Mouse (Mus musculus) embryo, embryonic 10.5 days (tissue): ENCODE data around the gene Blcap.
A peak's percentile ranks its signal among the peaks of the same experiment; 100 is the strongest.

Source experiments
- DNase-seq: peaks from one replicate; pipeline ENCODE4 v3.0.0-alpha.2; 2015; ENCODE audit warnings: low spot score

The Blcap gene

GRCm38 (mm10) chr2:157518451-157518850, 52.6 kb downstream of the Blcap start:
- DNase-seq, result no peak

- no peak for DNase-seq
These were observed 53.5 kb downstream of the Blcap start for GRCm38 (mm10) chr2:157517526-157517925.

DNA sequence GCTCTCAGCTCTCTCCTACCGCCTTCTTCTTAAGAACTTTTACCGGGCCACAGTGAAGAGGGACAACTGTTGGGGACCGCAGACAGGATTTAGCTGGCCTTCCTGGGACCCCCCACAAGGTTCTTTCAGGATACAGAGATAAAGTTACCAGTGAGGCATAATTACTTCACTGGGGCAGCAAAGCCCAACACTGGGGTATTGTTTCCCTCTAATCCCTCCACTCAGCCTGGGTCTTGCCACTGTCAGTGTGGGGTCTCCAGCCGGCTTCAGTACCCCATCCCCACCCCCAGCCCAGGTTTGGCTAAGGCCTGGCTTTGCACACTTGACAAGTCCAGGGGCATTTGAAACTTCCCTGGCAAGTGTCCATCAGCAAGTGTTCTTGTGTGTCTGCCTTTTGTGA, 56.7 kb downstream of the Blcap start:
- DNase-seq, result peak; percentile 53

- DNase-seq, result peak; percentile 60
These were observed 57.3 kb downstream of the Blcap start for GRCm38 (mm10) chr2:157513737-157514208.

GRCm38 (mm10) chr2:157512859-157513258, 58.2 kb downstream of the Blcap start:
- no peak for DNase-seq

DNA sequence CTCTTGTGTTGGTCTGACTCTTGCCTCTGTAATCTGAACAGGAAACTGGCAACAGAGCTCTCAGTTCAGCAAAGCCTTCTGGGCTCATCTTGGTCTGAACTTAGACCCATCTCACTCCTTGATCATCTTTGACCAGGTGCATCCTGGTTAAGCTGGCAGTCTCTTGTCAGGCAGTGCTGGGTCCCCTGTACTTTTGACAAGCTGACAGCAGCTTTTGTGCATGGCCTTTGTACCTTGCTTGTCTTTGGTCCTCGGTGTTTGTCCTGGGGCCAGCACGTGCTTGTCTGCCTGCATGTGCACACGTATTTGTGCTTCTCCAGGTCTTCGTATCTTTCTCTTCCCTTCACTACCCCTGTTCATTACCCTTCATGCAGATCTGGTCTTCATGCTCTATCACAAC, 61.0 kb downstream of the Blcap start:
- DNase-seq, result no peak

DNA sequence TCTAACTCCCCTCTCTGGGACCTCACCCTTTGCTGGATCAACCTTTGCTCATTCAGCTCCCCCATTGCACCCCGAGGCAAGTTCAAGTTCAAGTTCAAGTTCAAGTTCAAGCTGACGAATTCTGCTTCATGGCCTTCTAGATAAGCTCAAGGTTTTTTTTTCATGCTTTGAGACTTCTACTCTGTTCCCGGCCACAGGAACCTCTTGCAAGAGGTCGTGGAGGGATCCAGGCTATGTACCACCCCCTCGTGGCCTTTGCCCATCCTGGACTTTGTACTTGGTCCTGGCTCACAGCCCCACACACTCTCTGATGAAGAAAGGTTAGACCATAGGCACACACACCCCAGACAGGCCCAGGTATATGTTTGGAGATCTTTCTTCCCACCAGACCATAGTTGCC, 61.9 kb downstream of the Blcap start:
- no peak for DNase-seq

- peak; percentile 49 for DNase-seq
These were observed 64.3 kb downstream of the Blcap start for GRCm38 (mm10) chr2:157506779-157507178.
